Mouse (Mus musculus) midbrain, postnatal 0 days (tissue): ENCODE measurements at regions not wholly inside any gene's neighbourhood (a gene's known extent, or its start where the extent isn't known, plus 50 kb on each side); places are given as distances from the start of the nearest gene placed in this dataset.

Source experiments
- ATAC-seq: fragments of 200-750 bp; cut with Nextera tagmentation; 2 replicates; pipeline ENCODE4 v1.8.0; 2017; ENCODE audit warnings: moderate number of reproducible peaks, mild to moderate bottlenecking, moderate TSS enrichment, moderate library complexity; ENCODE audit not compliant: low FRiP score
- DNase-seq: peaks from one replicate; pipeline ENCODE4 v3.0.0-alpha.2; 2015; ENCODE audit warnings: low spot score
- H3K27ac ChIP-seq: fragments of 300-500 bp; sonication (generic); 2 replicates; pipeline ENCODE4 v1.5.1; 2014; ENCODE audit warnings: low read depth, mild to moderate bottlenecking, low read length, mixed read lengths
- H3K27me3 ChIP-seq: fragments of 300-500 bp; sonication (generic); 2 replicates; pipeline ENCODE4 v1.6.1; 2014; ENCODE audit warnings: low read length, control low read depth, mixed read lengths; ENCODE audit not compliant: insufficient read depth
- H3K36me3 ChIP-seq: fragments of 300-500 bp; sonication (generic); 2 replicates; pipeline ENCODE4 v1.6.1; 2014; ENCODE audit warnings: low read length, control low read depth, mixed read lengths; ENCODE audit not compliant: insufficient read depth
- H3K4me1 ChIP-seq: fragments of 300-500 bp; sonication (generic); 2 replicates; pipeline ENCODE4 v1.6.1; 2014; ENCODE audit warnings: mild to moderate bottlenecking, control low read depth, antibody characterized with exemption, low read length, mixed read lengths; ENCODE audit not compliant: insufficient read depth
- H3K4me2 ChIP-seq: fragments of 300-500 bp; sonication (generic); 2 replicates; pipeline ENCODE4 v1.6.1; 2014; ENCODE audit warnings: low read depth, mild to moderate bottlenecking, low read length, mixed read lengths; ENCODE audit not compliant: poor library complexity, severe bottlenecking
- H3K4me3 ChIP-seq: fragments of 300-500 bp; sonication (generic); 2 replicates; pipeline ENCODE4 v1.5.1; 2014; ENCODE audit warnings: low read depth, mild to moderate bottlenecking, low read length, moderate library complexity
- H3K9ac ChIP-seq: fragments of 300-500 bp; sonication (generic); replicated peaks from 2 replicates; pipeline ENCODE4 v1.6.1; 2014; ENCODE audit warnings: mild to moderate bottlenecking, low read length, moderate library complexity, mixed read lengths; ENCODE audit not compliant: poor library complexity, severe bottlenecking
- H3K9me3 ChIP-seq: fragments of 300-500 bp; sonication (generic); 2 replicates; pipeline ENCODE4 v1.6.1; 2016; ENCODE audit warnings: low read length, control low read depth
- CTCF ChIP-seq: IDR thresholded peaks from 2 replicates; pipeline ENCODE4 v1.5.1; 2016; ENCODE audit warnings: antibody characterized with exemption, mild to moderate bottlenecking
- WGBS: fragments of 180-500 bp; shearing (Covaris S2); extraction: QIAGEN DNeasy Blood & Tissue Kit; methylation state at CpG from one replicate; pipeline ENCODE4 v1.1.7; 2014; 5-methylcytosine and 5-hydroxymethylcytosine counted together

DNA sequence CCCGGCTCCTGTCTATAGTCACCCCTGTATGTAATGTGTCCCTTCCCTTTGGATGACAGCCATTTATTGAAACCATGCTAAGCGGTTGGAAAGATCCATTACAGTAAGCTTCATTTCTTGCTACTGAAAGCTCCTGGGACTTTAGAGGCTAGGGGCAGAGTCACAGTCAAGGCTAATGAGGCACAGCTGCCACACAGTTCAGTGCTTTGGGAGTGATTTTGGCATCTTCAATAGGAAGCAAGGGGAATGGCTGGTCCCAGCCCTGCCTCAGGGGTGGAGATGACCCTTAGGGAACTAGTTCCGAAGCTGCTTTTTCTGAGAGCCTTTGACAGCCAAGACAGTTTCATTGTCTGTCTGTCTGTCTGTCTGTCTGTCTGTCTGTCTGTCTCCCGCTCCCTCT is 128.2 kb downstream of the 1500009L16Rik start:
- H3K27me3 ChIP-seq, result no peaks in the 10 kb centered on the region
- no peak for ATAC-seq
- no peaks in the 10 kb centered on the region for H3K4me1 ChIP-seq
- no peak overlapping the region for H3K9ac ChIP-seq
- no peak overlapping the region for H3K4me3 ChIP-seq
- TF ChIP-seq CTCF, result no peak
- 43% methylated on average over 4 of the region's 4 CpGs for WGBS
- no peaks in the 10 kb centered on the region for H3K9me3 ChIP-seq
- DNase-seq, result peak; percentile 41
- H3K27ac ChIP-seq, result no peak overlapping the region
- no peak overlapping the region for H3K4me2 ChIP-seq
- no peaks in the 10 kb centered on the region for H3K36me3 ChIP-seq

GRCm38 (mm10) chr10:83852194-83852593 is 129.5 kb downstream of the 1500009L16Rik start:
- no peak for TF ChIP-seq CTCF
- Histone ChIP-seq H3K4me3 (no peak overlapping the region), H3K27me3 (no peaks in the 10 kb centered on the region), H3K9ac (no peak overlapping the region), H3K27ac (no peak overlapping the region), H3K36me3 (no peaks in the 10 kb centered on the region), H3K4me1 (no peaks in the 10 kb centered on the region), H3K9me3 (no peaks in the 10 kb centered on the region), H3K4me2 (no peak overlapping the region)
- DNase-seq (no peak), ATAC-seq (no peak)
- WGBS, result 68% methylated on average over 5 of the region's 5 CpGs

- H3K27me3 ChIP-seq, result no peaks in the 10 kb centered on the region
These were observed 130.1 kb downstream of the 1500009L16Rik start for GRCm38 (mm10) chr10:83852806-83853205.

DNA sequence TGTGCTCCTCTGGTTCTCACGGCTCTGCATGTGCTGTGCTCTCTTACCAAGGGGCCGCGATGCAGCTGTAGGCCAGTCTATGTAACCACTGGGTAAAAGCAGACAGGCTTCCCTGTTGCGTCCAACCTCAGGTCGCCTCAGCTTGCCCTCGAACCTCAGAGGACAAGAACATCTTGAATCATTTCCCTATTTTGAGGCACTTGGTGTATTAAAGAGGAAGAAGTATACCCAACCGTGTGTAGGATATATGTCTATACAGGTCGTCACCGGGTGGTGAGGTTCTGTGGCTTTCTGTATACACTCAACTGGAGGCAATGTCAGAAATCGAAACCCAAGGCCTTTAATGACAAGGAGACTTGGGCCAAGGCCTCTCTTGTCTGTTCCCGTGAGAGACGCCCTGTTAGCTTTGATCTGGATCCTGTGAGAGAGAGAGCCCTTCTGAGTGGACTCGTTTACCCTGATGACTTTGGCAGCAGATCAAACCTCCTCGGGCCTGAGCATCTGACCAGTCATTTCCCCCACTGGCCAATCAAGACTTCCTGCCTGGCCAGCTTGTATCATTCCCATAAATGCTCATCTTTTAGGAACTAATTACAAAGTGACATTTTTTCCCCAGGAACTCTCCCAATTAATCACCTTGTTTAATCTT is 135.3 kb downstream of the 1500009L16Rik start:
- H3K4me3 ChIP-seq, result no peak overlapping the region
- no peak overlapping the region for H3K27ac ChIP-seq
- H3K4me2 ChIP-seq, result no peak overlapping the region
- no peaks in the 10 kb centered on the region for H3K9me3 ChIP-seq
- DNase-seq (peak; percentile 45), ATAC-seq (no peak)
- TF ChIP-seq CTCF, result no peak
- 75% methylated on average over 14 of the region's 14 CpGs for WGBS
- H3K36me3 ChIP-seq, result no peaks in the 10 kb centered on the region
- H3K9ac ChIP-seq, result no peak overlapping the region
- no peaks in the 10 kb centered on the region for H3K27me3 ChIP-seq
- H3K4me1 ChIP-seq, result no peaks in the 10 kb centered on the region

More at GRCm38 (mm10) chr10:83852806-83853205, 130.1 kb downstream of the 1500009L16Rik start:
- Histone ChIP-seq H3K36me3 (no peaks in the 10 kb centered on the region), H3K9ac (no peak overlapping the region), H3K27ac (no peak overlapping the region), H3K4me1 (no peaks in the 10 kb centered on the region), H3K4me3 (no peak overlapping the region), H3K9me3 (no peaks in the 10 kb centered on the region), H3K4me2 (no peak overlapping the region)
- TF ChIP-seq CTCF, result no peak
- ATAC-seq (no peak), DNase-seq (no peak)
- 68% methylated on average over 3 of the region's 3 CpGs for WGBS

GRCm38 (mm10) chr10:83858689-83859088 is 136.0 kb downstream of the 1500009L16Rik start:
- no peaks in the 10 kb centered on the region for H3K27me3 ChIP-seq
- no peak overlapping the region for H3K9ac ChIP-seq
- ATAC-seq, result no peak
- no peak for TF ChIP-seq CTCF
- no peak for DNase-seq
- H3K4me2 ChIP-seq, result no peak overlapping the region
- WGBS, result 59% methylated on average over 6 of the region's 6 CpGs
- no peak overlapping the region for H3K27ac ChIP-seq
- no peaks in the 10 kb centered on the region for H3K36me3 ChIP-seq
- no peak overlapping the region for H3K4me3 ChIP-seq
- no peaks in the 10 kb centered on the region for H3K4me1 ChIP-seq
- no peaks in the 10 kb centered on the region for H3K9me3 ChIP-seq

GRCm38 (mm10) chr10:83859633-83860032 is 137.0 kb downstream of the 1500009L16Rik start:
- Histone ChIP-seq H3K27me3 (no peaks in the 10 kb centered on the region), H3K4me2 (no peak overlapping the region), H3K9ac (no peak overlapping the region), H3K27ac (no peak overlapping the region), H3K4me1 (no peaks in the 10 kb centered on the region), H3K9me3 (no peaks in the 10 kb centered on the region), H3K36me3 (no peaks in the 10 kb centered on the region), H3K4me3 (no peak overlapping the region)
- ATAC-seq (no peak), DNase-seq (no peak)
- TF ChIP-seq CTCF, result no peak
- WGBS, result 76% methylated on average over 4 of the region's 4 CpGs
